Mouse (Mus musculus) hindbrain, embryonic 16.5 days (tissue): ENCODE data around the gene Iqcf1. TPM values are rescaled to one million over a fixed set of nuclear protein-coding genes. Genes with fewer than 3 reads are reported as not detected.
A peak's percentile ranks its signal among the peaks of the same experiment; 100 is the strongest.

Experiments
- ATAC-seq: fragments of 200-750 bp; cut with Nextera tagmentation; 2 replicates; pipeline ENCODE4 v1.8.0; 2017; ENCODE audit warnings: moderate TSS enrichment, moderate library complexity
- H3K27ac ChIP-seq: fragments of 300-500 bp; sonication (generic); 2 replicates; pipeline ENCODE4 v1.5.1; 2014; ENCODE audit warnings: low read depth, mild to moderate bottlenecking, control low read depth, low read length, moderate library complexity
- H3K27me3 ChIP-seq: fragments of 300-500 bp; sonication (generic); replicated peaks from 2 replicates; pipeline ENCODE4 v1.6.1; 2014; ENCODE audit warnings: low read length; ENCODE audit not compliant: control insufficient read depth, insufficient read depth
- H3K36me3 ChIP-seq: fragments of 300-500 bp; sonication (generic); 2 replicates; pipeline ENCODE4 v1.6.1; 2014; ENCODE audit warnings: mild to moderate bottlenecking, low read length, moderate library complexity, mixed read lengths; ENCODE audit not compliant: control insufficient read depth, insufficient read depth
- H3K4me1 ChIP-seq: fragments of 300-500 bp; sonication (generic); 2 replicates; pipeline ENCODE4 v1.6.1; 2014; ENCODE audit warnings: low read depth, low read length; ENCODE audit not compliant: control insufficient read depth, insufficient read depth
- H3K4me2 ChIP-seq: fragments of 300-500 bp; sonication (generic); 2 replicates; pipeline ENCODE4 v1.6.1; 2014; ENCODE audit warnings: mild to moderate bottlenecking, low read length, control low read depth, moderate library complexity
- H3K4me3 ChIP-seq: fragments of 300-500 bp; sonication (generic); 2 replicates; pipeline ENCODE4 v1.5.1; 2014; ENCODE audit warnings: mild to moderate bottlenecking, low read length, control low read depth, moderate library complexity
- H3K9ac ChIP-seq: fragments of 300-500 bp; sonication (generic); 2 replicates; pipeline ENCODE4 v1.6.1; 2014; ENCODE audit warnings: low read depth, mild to moderate bottlenecking, control low read depth, low read length, moderate library complexity
- H3K9me3 ChIP-seq: fragments of 300-500 bp; sonication (generic); 2 replicates; pipeline ENCODE4 v1.6.1; 2014; ENCODE audit warnings: mild to moderate bottlenecking, low read length, moderate library complexity; ENCODE audit not compliant: control insufficient read depth
- WGBS: fragments of 180-500 bp; shearing (Covaris S2); extraction: QIAGEN DNeasy Blood & Tissue Kit; methylation state at CpG from one replicate; pipeline ENCODE4 v1.1.7; 2014; 5-methylcytosine and 5-hydroxymethylcytosine counted together
- polyA plus RNA-seq: library from polyadenylated mRNA; unstranded; fragments of >200 nt; fragmentation: Nextera tagmentation; extraction: Ambion mirVana; gene quantifications from 2 replicates; pipeline ENCODE4 v1.2.1, GENCODE M21; 2015

Gene Iqcf1
- polyA plus RNA-seq, 1 experiment from 2014 or later: not detected

GRCm38 (mm10) chr9:106462430-106462800, 37.4 kb upstream of the Iqcf1 start:
- Histone ChIP-seq H3K9me3 (no peaks in the 10 kb centered on the region), H3K4me1 (peaks cover 32% of the 10 kb centered on the region), H3K4me2 (no peak overlapping the region), H3K27me3 (no peaks in the 10 kb centered on the region), H3K36me3 (peaks cover 23% of the 10 kb centered on the region), H3K4me3 (no peak overlapping the region), H3K9ac (no peak overlapping the region), H3K27ac (no peak overlapping the region)
- 86% methylated on average over 12 of the region's 12 CpGs for WGBS
- ATAC-seq: no peak

GRCm38 (mm10) chr9:106463122-106464063, 36.4 kb upstream of the Iqcf1 start:
- Histone ChIP-seq H3K9ac (peak overlapping the region; percentile 35; the same call in 1 of the 2 replicates), H3K27me3 (no peaks in the 10 kb centered on the region), H3K4me3 (no peak overlapping the region), H3K9me3 (no peaks in the 10 kb centered on the region), H3K4me2 (no peak overlapping the region), H3K27ac (no peak overlapping the region), H3K4me1 (peaks cover 23% of the 10 kb centered on the region), H3K36me3 (peaks cover 23% of the 10 kb centered on the region)
- 73% methylated on average over 21 of the region's 21 CpGs for WGBS
- ATAC-seq: no peak

- Histone ChIP-seq H3K36me3 (peaks cover 23% of the 10 kb centered on the region), H3K9ac (peak overlapping the region; percentile 83), H3K9me3 (no peaks in the 10 kb centered on the region), H3K27ac (peak overlapping the region; percentile 93), H3K4me3 (peak overlapping the region; percentile 57), H3K4me1 (peaks cover 18% of the 10 kb centered on the region), H3K4me2 (peak overlapping the region; percentile 97), H3K27me3 (no peaks in the 10 kb centered on the region)
- whole genome bisulfite sequencing: 2% methylated on average over 74 of the region's 99 CpGs
- peak; percentile 84 for ATAC-seq
Observed at GRCm38 (mm10) chr9:106464751-106465541, 34.8 kb upstream of the Iqcf1 start.

GRCm38 (mm10) chr9:106465571-106466200, 34.1 kb upstream of the Iqcf1 start, which contains the start of gene Gpr62:
Gpr62 (minus strand) TSS chr9:106465938.
- peak within 1 kb of the TSS; percentile 93 for H3K27ac ChIP-seq
- H3K9ac ChIP-seq: peak within 1 kb of the TSS; percentile 83
- H3K4me3 ChIP-seq: peak within 1 kb of the TSS; percentile 57
- H3K9me3 ChIP-seq: no peaks in the 10 kb centered on the region
- WGBS: 27% methylated on average over 19 of the region's 26 CpGs
- peak; percentile 60 for ATAC-seq
- H3K4me1 ChIP-seq: peaks cover 18% of the 10 kb centered on the region
- peak within 1 kb of the TSS; percentile 97 for H3K4me2 ChIP-seq
- peaks cover 20% of the 10 kb centered on the region for H3K36me3 ChIP-seq
- no peaks in the 10 kb centered on the region for H3K27me3 ChIP-seq

GRCm38 (mm10) chr9:106466721-106467120, 33.0 kb upstream of the Iqcf1 start:
- no peak overlapping the region for H3K4me2 ChIP-seq
- H3K9me3 ChIP-seq: no peaks in the 10 kb centered on the region
- ATAC-seq: no peak
- H3K27ac ChIP-seq: no peak overlapping the region
- no peaks in the 10 kb centered on the region for H3K27me3 ChIP-seq
- H3K4me3 ChIP-seq: no peak overlapping the region
- H3K36me3 ChIP-seq: peaks cover 16% of the 10 kb centered on the region
- H3K9ac ChIP-seq: no peak overlapping the region
- H3K4me1 ChIP-seq: peaks cover 18% of the 10 kb centered on the region
- WGBS: 88% methylated on average over 6 of the region's 6 CpGs

GRCm38 (mm10) chr9:106467746-106468145, 32.0 kb upstream of the Iqcf1 start:
- no peaks in the 10 kb centered on the region for H3K9me3 ChIP-seq
- no peak overlapping the region for H3K4me3 ChIP-seq
- peaks cover 10% of the 10 kb centered on the region for H3K36me3 ChIP-seq
- H3K4me2 ChIP-seq: no peak overlapping the region
- no peaks in the 10 kb centered on the region for H3K27me3 ChIP-seq
- no peak overlapping the region for H3K27ac ChIP-seq
- no peak overlapping the region for H3K9ac ChIP-seq
- no peak for ATAC-seq
- H3K4me1 ChIP-seq: peaks cover 18% of the 10 kb centered on the region
- WGBS: 81% methylated on average over 7 of the region's 7 CpGs

- no peaks in the 10 kb centered on the region for H3K9me3 ChIP-seq
- 78% methylated on average over 6 of the region's 6 CpGs for WGBS
- H3K4me3 ChIP-seq: no peak overlapping the region
Observed at GRCm38 (mm10) chr9:106469317-106469716, 30.4 kb upstream of the Iqcf1 start.

GRCm38 (mm10) chr9:106469776-106470175, 30.0 kb upstream of the Iqcf1 start:
- no peak overlapping the region for H3K27ac ChIP-seq
- H3K36me3 ChIP-seq: no peaks in the 10 kb centered on the region
- no peak overlapping the region for H3K9ac ChIP-seq
- no peak for ATAC-seq
- H3K27me3 ChIP-seq: no peaks in the 10 kb centered on the region
- H3K9me3 ChIP-seq: no peaks in the 10 kb centered on the region
- H3K4me1 ChIP-seq: peaks cover 12% of the 10 kb centered on the region
- H3K4me2 ChIP-seq: no peak overlapping the region
- WGBS: 81% methylated on average over 9 of the region's 9 CpGs
- no peak overlapping the region for H3K4me3 ChIP-seq

More at GRCm38 (mm10) chr9:106469317-106469716, 30.4 kb upstream of the Iqcf1 start:
- ATAC-seq: no peak
- no peaks in the 10 kb centered on the region for H3K27me3 ChIP-seq
- H3K9ac ChIP-seq: no peak overlapping the region
- H3K27ac ChIP-seq: no peak overlapping the region
- peaks cover under 1% of the 10 kb centered on the region; the same call in 1 of the 2 replicates for H3K36me3 ChIP-seq
- peaks cover 17% of the 10 kb centered on the region for H3K4me1 ChIP-seq
- no peak overlapping the region for H3K4me2 ChIP-seq
